Mouse (Mus musculus) left cerebral cortex, postnatal 36 days (tissue): ENCODE measurements around the gene Dnal4. TPM values are rescaled to one million over a fixed set of nuclear protein-coding genes. Genes with fewer than 3 reads are reported as not detected.

Experiments used
- DNase-seq, 2 experiments: peaks; one replicate each; pipeline ENCODE4 v3.0.0; 2021 to 2022; ENCODE audit warnings: low spot score in 2 of 2, mixed read lengths in 1 of 2
- intact Hi-C: fragments of 180-260 bp; cut with DNase I; formaldehyde crosslinking; loops from one replicate; pipeline ENCODE4 v1.15.1; 2025
- total RNA-seq, 2 experiments: library from RNA; stranded (reverse); gene quantifications; 2 replicates each; pipeline ENCODE4 v1.2.3; 2021

Gene Dnal4
- total RNA-seq, 2 experiments from 2014 or later, result 50.7 to 51.3 TPM

GRCm38 (mm10) chr15:79802304-79802703 lies 24.7 kb upstream of the Dnal4 start:
- intact Hi-C loops, result no loop called here

GRCm38 (mm10) chr15:79801646-79802045 lies 24.0 kb upstream of the Dnal4 start:
- intact Hi-C loops, result no loop called here
- no peak for DNase-seq

More at GRCm38 (mm10) chr15:79802304-79802703, 24.7 kb upstream of the Dnal4 start:
- DNase-seq, result no peak

- intact Hi-C loops, result no loop called here
- no peak for DNase-seq
Measured at GRCm38 (mm10) chr15:79800701-79801100, 23.1 kb upstream of the Dnal4 start.

- DNase-seq, result peak in 1 of 2 experiments; percentile 67
- intact Hi-C loops, result no loop called here
Measured at GRCm38 (mm10) chr15:79798591-79798990, 20.9 kb upstream of the Dnal4 start.

- DNase-seq, result no peak
- intact Hi-C loops, result loop anchor here (2.0 kb wide), 1 partner anchor 33 kb away; no protein-coding TSS in a partner anchor
Measured at GRCm38 (mm10) chr15:79797680-79798079, 20.0 kb upstream of the Dnal4 start.

GRCm38 (mm10) chr15:79797096-79797495 lies 19.4 kb upstream of the Dnal4 start:
- intact Hi-C loops, result loop anchor here (2.0 kb wide), 1 partner anchor 32 kb away; no protein-coding TSS in a partner anchor
- DNase-seq, result no peak

GRCm38 (mm10) chr15:79796256-79796655 lies 18.6 kb upstream of the Dnal4 start:
- peak; percentile 79 to 80 for DNase-seq
- intact Hi-C loops, result loop anchor here (2.0 kb wide), 1 partner anchor 31 kb away; no protein-coding TSS in a partner anchor

- intact Hi-C loops, result no loop called here
- no peak for DNase-seq
Measured at GRCm38 (mm10) chr15:79794173-79794572, 16.5 kb upstream of the Dnal4 start.

- no peak for DNase-seq
- intact Hi-C loops, result no loop called here
Measured at GRCm38 (mm10) chr15:79793076-79793475, 15.4 kb upstream of the Dnal4 start.

- no peak for DNase-seq
- intact Hi-C loops, result no loop called here
Measured at GRCm38 (mm10) chr15:79792455-79792854, 14.8 kb upstream of the Dnal4 start.

GRCm38 (mm10) chr15:79791502-79791901 lies 13.9 kb upstream of the Dnal4 start:
- intact Hi-C loops, result no loop called here
- DNase-seq, result no peak

GRCm38 (mm10) chr15:79790905-79791304 lies 13.3 kb upstream of the Dnal4 start:
- no peak for DNase-seq
- intact Hi-C loops, result no loop called here

GRCm38 (mm10) chr15:79790111-79790510 lies 12.5 kb upstream of the Dnal4 start:
- no peak for DNase-seq
- intact Hi-C loops, result no loop called here

- DNase-seq, result no peak
- intact Hi-C loops, result no loop called here
Measured at GRCm38 (mm10) chr15:79787815-79788214, 10.2 kb upstream of the Dnal4 start.

- intact Hi-C loops, result no loop called here
- no peak for DNase-seq
Measured at GRCm38 (mm10) chr15:79785056-79785455, 7.4 kb upstream of the Dnal4 start.

GRCm38 (mm10) chr15:79775662-79776061 lies 2.0 kb downstream of the Dnal4 start:
- intact Hi-C loops, result no loop called here
- peak in 1 of 2 experiments; percentile 64 for DNase-seq

- peak; percentile 91 to 95 for DNase-seq
- intact Hi-C loops, result no loop called here
Measured at GRCm38 (mm10) chr15:79774117-79775027, 3.3 kb downstream of the Dnal4 start.

GRCm38 (mm10) chr15:79770629-79771240 lies 6.9 kb downstream of the Dnal4 start:
- DNase-seq, result peak in 1 of 2 experiments; percentile 63
- intact Hi-C loops, result loop anchor here (2.0 kb wide), 1 partner anchor 64 kb away; the partner anchor contains the start of genes Cbx6 and Npcd

GRCm38 (mm10) chr15:79768302-79768701 lies 9.3 kb downstream of the Dnal4 start:
- intact Hi-C loops, result loop anchor here (10.0 kb wide), 1 partner anchor 246 kb away; the partner anchor contains the start of gene Pdgfb
- DNase-seq, result no peak

GRCm38 (mm10) chr15:79767327-79767961 lies 10.2 kb downstream of the Dnal4 start:
- intact Hi-C loops, result loop anchor here (10.0 kb wide), 1 partner anchor 247 kb away; the partner anchor contains the start of gene Pdgfb
- no peak for DNase-seq
